8 mouse cellular contexts compared by ENCODE assay signal in the genomic region with DNA sequence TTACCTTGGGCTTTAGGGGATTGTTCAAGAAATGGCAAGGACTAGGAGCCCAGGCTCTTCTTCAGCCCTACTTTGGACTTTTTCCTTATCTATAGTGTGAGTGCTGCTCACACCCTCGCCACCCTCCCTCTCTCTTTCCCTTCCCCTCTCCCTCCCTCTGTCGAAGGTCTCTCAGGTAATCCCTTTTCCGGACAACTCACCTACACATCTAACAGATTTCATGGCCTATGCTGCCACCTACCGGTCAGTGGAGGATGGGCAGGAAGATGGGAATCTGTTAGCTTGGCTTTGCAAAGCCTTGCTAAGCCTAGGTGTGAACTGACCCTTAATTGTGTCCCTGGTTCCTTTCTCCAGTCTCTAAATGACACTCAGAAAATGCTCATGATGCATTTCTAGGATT. TPM values are rescaled to one million over a fixed set of nuclear protein-coding genes. Genes with fewer than 3 reads are reported as not detected.
A peak's percentile ranks its signal among the peaks of the same experiment; 100 is the strongest.
DNase-seq lines count a peak whose midpoint lies in the region; ATAC-seq and TF ChIP-seq lines count a peak whose summit lies in the region.

No protein-coding gene starts in this region.

- no peak for ATAC-seq in kidney, embryonic 16.5 days (ENCODE audit: low FRiP score, low TSS enrichment)
- ATAC-seq in forebrain, embryonic 11.5 days (replicated peaks; ENCODE audit: low FRiP score): no peak
- no peak for ATAC-seq in hindbrain, embryonic 11.5 days (ENCODE audit: low FRiP score)
- ATAC-seq in limb, embryonic 12.5 days (ENCODE audit: insufficient number of reproducible peaks, insufficient read depth, low FRiP score, low TSS enrichment, low read depth): no peak
- ATAC-seq in stomach, postnatal 0 days (ENCODE audit: low FRiP score, low TSS enrichment): no peak

- H3K4me1 ChIP-seq in kidney, embryonic 16.5 days (ENCODE audit: insufficient read depth, low read length): peaks cover 68% of the 10 kb centered on the region
- peaks cover 38% of the 10 kb centered on the region for H3K4me1 ChIP-seq in forebrain, embryonic 11.5 days (replicated peaks; ENCODE audit: control insufficient read depth, insufficient read depth, low read length)
- H3K4me1 ChIP-seq in hindbrain, embryonic 11.5 days (replicated peaks; ENCODE audit: control insufficient read depth, insufficient read depth, low read length): peaks cover 25% of the 10 kb centered on the region
- H3K4me1 ChIP-seq in limb, embryonic 12.5 days (replicated peaks): peaks cover 62% of the 10 kb centered on the region
- H3K4me1 ChIP-seq in stomach, postnatal 0 days (replicated peaks; ENCODE audit: control insufficient read depth, insufficient read depth): peaks cover 19% of the 10 kb centered on the region

- peaks cover 42% of the 10 kb centered on the region for H3K36me3 ChIP-seq in kidney, embryonic 16.5 days (ENCODE audit: insufficient read depth, low read length)
- peaks cover 4% of the 10 kb centered on the region; the same call in 1 of the 2 replicates for H3K36me3 ChIP-seq in forebrain, embryonic 11.5 days (ENCODE audit: control insufficient read depth, insufficient read depth, low read length)
- H3K36me3 ChIP-seq in hindbrain, embryonic 11.5 days (ENCODE audit: control insufficient read depth, insufficient read depth, low read length): 0 out of 2 replicates have a peak, but pooled peaks cover 4% of the 10 kb centered on the region
- peaks cover 64% of the 10 kb centered on the region for H3K36me3 ChIP-seq in limb, embryonic 12.5 days
- peaks cover 22% of the 10 kb centered on the region for H3K36me3 ChIP-seq in stomach, postnatal 0 days (ENCODE audit: control insufficient read depth, insufficient read depth, low read length)

- no peaks in the 10 kb centered on the region for H3K27me3 ChIP-seq in kidney, embryonic 16.5 days (ENCODE audit: insufficient read depth, low read length)
- H3K27me3 ChIP-seq in forebrain, embryonic 11.5 days (ENCODE audit: control insufficient read depth, insufficient read depth, low read length): no peaks in the 10 kb centered on the region
- no peaks in the 10 kb centered on the region for H3K27me3 ChIP-seq in hindbrain, embryonic 11.5 days (ENCODE audit: control insufficient read depth, insufficient read depth, low read length)
- no peaks in the 10 kb centered on the region for H3K27me3 ChIP-seq in limb, embryonic 12.5 days
- no peaks in the 10 kb centered on the region for H3K27me3 ChIP-seq in stomach, postnatal 0 days (ENCODE audit: control insufficient read depth, insufficient read depth, low read length)

- no peak overlapping the region for H3K27ac ChIP-seq in kidney, embryonic 16.5 days (ENCODE audit: low read length)
- no peak overlapping the region for H3K27ac ChIP-seq in forebrain, embryonic 11.5 days (ENCODE audit: low read depth, low read length)
- H3K27ac ChIP-seq in hindbrain, embryonic 11.5 days (ENCODE audit: low read depth, low read length): no peak overlapping the region
- peak overlapping the region; percentile 98 for H3K27ac ChIP-seq in limb, embryonic 12.5 days
- H3K27ac ChIP-seq in stomach, postnatal 0 days (replicated peaks): no peak overlapping the region

- no peak overlapping the region for H3K4me2 ChIP-seq in kidney, embryonic 16.5 days (replicated peaks; ENCODE audit: low read depth, low read length)
- H3K4me2 ChIP-seq in forebrain, embryonic 11.5 days (ENCODE audit: low read depth, low read length, severe bottlenecking): no peak overlapping the region
- peak overlapping the region; percentile 11; the same call in 1 of the 2 replicates for H3K4me2 ChIP-seq in hindbrain, embryonic 11.5 days (replicated peaks; ENCODE audit: low read depth, low read length)
- H3K4me2 ChIP-seq in limb, embryonic 12.5 days: peak overlapping the region; percentile 89
- H3K4me2 ChIP-seq in stomach, postnatal 0 days (replicated peaks; ENCODE audit: low read depth): peak overlapping the region; percentile 25; the same call in 1 of the 2 replicates

- TF ChIP-seq CTCF in stomach, postnatal 0 days (IDR thresholded peaks at IDR 0.05; ENCODE audit: low read depth): peak; percentile 98

- no peak overlapping the region for H3K4me3 ChIP-seq in kidney, embryonic 16.5 days (ENCODE audit: low read length)
- no peak overlapping the region for H3K4me3 ChIP-seq in forebrain, embryonic 11.5 days (ENCODE audit: low read depth, low read length)
- H3K4me3 ChIP-seq in hindbrain, embryonic 11.5 days (ENCODE audit: low read depth, low read length): no peak overlapping the region
- H3K4me3 ChIP-seq in limb, embryonic 12.5 days (replicated peaks): peak overlapping the region; percentile 49
- H3K4me3 ChIP-seq in stomach, postnatal 0 days (ENCODE audit: low read depth, low read length): no peak overlapping the region

- peak; percentile 91 for DNase-seq in kidney, adult 18-20 months
- peak; percentile 93 for DNase-seq in brain, adult 2 months (ENCODE audit: low read depth, low spot score)
- DNase-seq in forebrain, embryonic 11.5 days (ENCODE audit: low spot score): peak; percentile 86
- DNase-seq in hindbrain, embryonic 11.5 days (ENCODE audit: low spot score): peak; percentile 89
- peak; percentile 86 for DNase-seq in neural tube, embryonic 10.5 days (ENCODE audit: extremely low spot score, low spot score)
- DNase-seq in stomach, postnatal 0 days (ENCODE audit: low spot score): peak; percentile 88

- no peak for TF ChIP-seq EP300 in stomach, postnatal 0 days (optimal IDR thresholded peaks at IDR 0.05)

- H3K9ac ChIP-seq in kidney, embryonic 16.5 days (replicated peaks; ENCODE audit: low read length): no peak overlapping the region
- H3K9ac ChIP-seq in forebrain, embryonic 11.5 days (ENCODE audit: low read length): no peak overlapping the region
- no peak overlapping the region for H3K9ac ChIP-seq in hindbrain, embryonic 11.5 days (ENCODE audit: low read depth, low read length)
- peak overlapping the region; percentile 40; the same call in 1 of the 2 replicates for H3K9ac ChIP-seq in limb, embryonic 12.5 days (replicated peaks)
- no peak overlapping the region for H3K9ac ChIP-seq in stomach, postnatal 0 days (ENCODE audit: low read length)

- WGBS in kidney, embryonic 16.5 days: 2% methylated on average over 4 of the region's 4 CpGs
- 0% methylated on average over 4 of the region's 4 CpGs for WGBS in forebrain, embryonic 11.5 days
- WGBS in hindbrain, embryonic 11.5 days: 0% methylated on average over 4 of the region's 4 CpGs
- WGBS in limb, embryonic 12.5 days: 0% methylated on average over 4 of the region's 4 CpGs
- 5% methylated on average over 4 of the region's 4 CpGs for WGBS in stomach, postnatal 0 days

- H3K9me3 ChIP-seq in kidney, embryonic 16.5 days (ENCODE audit: low read length): no peaks in the 10 kb centered on the region
- no peaks in the 10 kb centered on the region for H3K9me3 ChIP-seq in forebrain, embryonic 11.5 days (ENCODE audit: control insufficient read depth, low read length)
- no peaks in the 10 kb centered on the region for H3K9me3 ChIP-seq in hindbrain, embryonic 11.5 days (ENCODE audit: control insufficient read depth, low read length)
- no peaks in the 10 kb centered on the region for H3K9me3 ChIP-seq in limb, embryonic 12.5 days
- H3K9me3 ChIP-seq in stomach, postnatal 0 days (ENCODE audit: control insufficient read depth, low read length): no peaks in the 10 kb centered on the region

RNA-seq across cellular contexts. Expression of gene Bcl9l, which starts 19.4 kb away (rescaled TPM):
- polyA plus RNA-seq in kidney, embryonic 16.5 days (2015; fragmentation: Nextera tagmentation; extraction: Ambion mirVana): 11.3 and 12.4 TPM in 2 replicates
- 8.7 and 10.6 TPM in 2 replicates for polyA plus RNA-seq in forebrain, embryonic 11.5 days (2014; fragmentation: Nextera tagmentation; extraction: Ambion mirVana)
- polyA plus RNA-seq in hindbrain, embryonic 11.5 days (2014; fragmentation: Nextera tagmentation; extraction: Ambion mirVana): 8.6 and 10.1 TPM in 2 replicates
- polyA plus RNA-seq in limb, embryonic 12.5 days (2016; fragmentation: Nextera tagmentation; extraction: Ambion mirVana): 14.3 and 17.3 TPM in 2 replicates
- polyA plus RNA-seq in stomach, postnatal 0 days (2015; fragmentation: Nextera tagmentation; extraction: Ambion mirVana): 5.2 and 6.1 TPM in 2 replicates

RNA-seq across cellular contexts. Expression of gene Upk2, which starts 47.2 kb away (rescaled TPM):
- 3.4 and 7.6 TPM in 2 replicates for polyA plus RNA-seq in kidney, embryonic 16.5 days (2015; fragmentation: Nextera tagmentation; extraction: Ambion mirVana)
- polyA plus RNA-seq in forebrain, embryonic 11.5 days (2014; fragmentation: Nextera tagmentation; extraction: Ambion mirVana): not detected in 2 replicates
- polyA plus RNA-seq in hindbrain, embryonic 11.5 days (2014; fragmentation: Nextera tagmentation; extraction: Ambion mirVana): 0.83 TPM in 1 of 2 replicates, not detected in the other
- polyA plus RNA-seq in limb, embryonic 12.5 days (2016; fragmentation: Nextera tagmentation; extraction: Ambion mirVana): 0.31 and 0.65 TPM in 2 replicates
- 5.4 and 7.0 TPM in 2 replicates for polyA plus RNA-seq in stomach, postnatal 0 days (2015; fragmentation: Nextera tagmentation; extraction: Ambion mirVana)

RNA-seq across cellular contexts. Expression of gene Cxcr5, which starts 59.7 kb away (rescaled TPM):
- polyA plus RNA-seq in kidney, embryonic 16.5 days (2015; fragmentation: Nextera tagmentation; extraction: Ambion mirVana): 0.11 TPM in 1 of 2 replicates, not detected in the other
- 0.09 TPM in 1 of 2 replicates, not detected in the other for polyA plus RNA-seq in forebrain, embryonic 11.5 days (2014; fragmentation: Nextera tagmentation; extraction: Ambion mirVana)
- 0.11 and 0.48 TPM in 2 replicates for polyA plus RNA-seq in hindbrain, embryonic 11.5 days (2014; fragmentation: Nextera tagmentation; extraction: Ambion mirVana)
- polyA plus RNA-seq in limb, embryonic 12.5 days (2016; fragmentation: Nextera tagmentation; extraction: Ambion mirVana): not detected in 2 replicates
- 0.13 and 0.21 TPM in 2 replicates for polyA plus RNA-seq in stomach, postnatal 0 days (2015; fragmentation: Nextera tagmentation; extraction: Ambion mirVana)

Comparison
In these comparisons a context has a peak if more than half of its experiments do, and no peak if none do; other contexts are left out.
1. H3K4me2 ChIP-seq: peak in hindbrain, embryonic 11.5 days (single experiment), limb, embryonic 12.5 days (single experiment) and stomach, postnatal 0 days (single experiment); none in kidney, embryonic 16.5 days (single experiment) and forebrain, embryonic 11.5 days (single experiment).
2. Peak in every context shown above with its lines, with median percentiles within 50 percentile points of each other: DNase-seq.